Mouse (Mus musculus) liver, adult 2 months (tissue): ENCODE measurements around the gene Rasl10a.

Experiments
- CTCF ChIP-seq: fragments of 200-500 bp; IDR thresholded peaks from 2 replicates; pipeline ENCODE4 v1.5.1; 2011; ENCODE audit warnings: low read depth, low read length, control low read depth
- POLR2A ChIP-seq: fragments of 200-500 bp; IDR thresholded peaks from 2 replicates; pipeline ENCODE4 v1.6.1; 2011; ENCODE audit warnings: low read length, control low read depth; ENCODE audit not compliant: insufficient read depth; ENCODE audit errors: extremely low read depth

DNA sequence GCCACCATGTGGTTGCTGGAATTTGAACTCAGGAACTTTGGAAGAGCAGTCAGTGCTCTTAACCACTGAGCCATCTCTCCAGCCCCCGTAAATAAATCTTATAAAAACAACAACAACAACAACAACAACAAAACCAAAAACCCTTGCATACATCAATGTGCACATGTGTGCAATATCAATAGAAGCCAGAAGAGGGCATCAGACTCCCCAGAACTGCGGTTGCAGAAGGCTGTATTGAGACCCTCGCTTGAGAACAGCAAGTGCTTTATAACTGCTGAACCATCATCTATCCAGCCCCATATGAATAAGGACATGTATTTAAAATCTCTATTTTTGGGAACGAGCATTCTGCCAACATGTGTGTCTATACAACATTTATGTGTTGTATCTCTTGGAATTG, 17.0 kb downstream of the Rasl10a start:
- TF ChIP-seq CTCF = no peak; the same call in 1 of the 2 replicates
- no peak for TF ChIP-seq POLR2A
